Mouse (Mus musculus) heart, adult 9 months (tissue): ENCODE measurements around the gene Gramd1b.

ENCODE experiments used
- DNase-seq, 2 experiments: peaks; one replicate each; pipeline ENCODE4 v3.0.0; 2022; ENCODE audit warnings: low spot score in 2 of 2

Gene Gramd1b

DNA sequence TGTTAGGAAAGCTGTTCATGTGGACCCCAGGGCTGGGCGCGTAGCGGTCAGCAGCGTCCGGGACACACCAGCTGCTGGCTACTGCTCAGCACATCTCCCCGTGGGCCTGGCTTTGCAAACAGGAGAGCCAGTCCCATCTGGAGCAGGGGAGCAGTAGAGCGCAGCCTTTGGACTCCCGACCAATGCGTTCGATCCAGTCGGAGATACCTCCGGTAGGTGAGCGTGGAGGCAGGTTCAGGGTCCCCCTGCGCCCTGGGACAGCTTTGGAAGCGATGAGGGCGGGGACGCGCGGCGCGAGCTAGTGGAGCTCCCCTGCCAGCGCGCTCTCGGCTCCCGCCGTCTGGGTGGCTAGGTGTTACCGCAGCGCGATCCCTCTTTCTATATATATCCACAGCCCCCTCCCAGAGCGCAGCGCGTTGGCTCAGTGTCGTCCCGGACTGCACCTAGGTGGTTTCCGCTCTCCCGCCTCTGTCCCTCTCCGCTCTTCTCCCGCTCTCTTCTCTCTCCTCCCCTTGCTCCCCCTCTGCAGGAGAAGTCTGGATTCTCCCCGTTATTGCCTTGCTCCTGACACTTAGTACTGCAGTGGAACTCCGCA, at the start of gene Gramd1b:
Gramd1b (minus strand) TSS at position 357 of the 595 bp plus-strand sequence.
- DNase-seq: peak in 1 of 2 experiments; percentile 14

DNA sequence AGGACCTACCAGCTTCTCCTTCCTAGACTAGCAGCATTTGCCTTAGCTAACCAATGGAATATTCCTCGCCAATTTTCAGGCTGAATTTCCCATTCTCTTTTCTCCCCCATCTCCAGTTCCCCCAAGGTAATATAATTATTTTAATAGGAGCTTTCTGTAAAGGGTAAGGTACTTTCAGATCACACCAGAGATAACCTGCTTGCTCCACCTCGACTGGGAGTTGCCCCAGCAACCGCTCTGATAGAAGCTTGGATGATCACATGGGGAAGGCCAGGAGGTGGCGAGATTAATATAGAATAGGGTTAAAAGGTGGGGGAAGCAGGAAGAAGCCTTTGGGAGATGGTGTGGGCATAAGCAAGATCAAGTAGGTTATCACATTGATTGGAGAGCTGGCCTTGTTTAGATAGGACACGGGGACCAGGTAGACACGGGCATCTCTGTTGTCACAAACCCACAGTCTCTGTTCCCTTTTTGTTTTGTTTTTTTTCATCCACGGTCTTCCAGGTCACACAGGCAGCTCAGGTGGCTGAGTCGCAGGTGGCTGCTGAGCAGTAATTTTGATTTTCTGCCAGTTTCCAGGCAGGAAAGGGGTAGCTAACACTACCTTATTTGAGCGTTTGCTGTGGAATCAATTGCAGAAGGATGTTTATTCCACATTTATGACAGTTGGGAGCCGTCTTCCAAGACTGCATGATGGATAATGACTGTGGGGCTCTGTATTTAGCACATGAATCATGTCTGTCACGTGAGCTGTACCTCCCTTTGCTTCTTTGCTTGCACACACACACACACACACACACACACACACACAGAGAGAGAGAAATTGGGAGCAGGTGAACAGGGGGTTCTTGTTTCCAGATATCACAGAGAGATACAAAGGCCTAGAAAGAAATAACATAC, 47.8 kb upstream of the Gramd1b start:
- DNase-seq: no peak

DNA sequence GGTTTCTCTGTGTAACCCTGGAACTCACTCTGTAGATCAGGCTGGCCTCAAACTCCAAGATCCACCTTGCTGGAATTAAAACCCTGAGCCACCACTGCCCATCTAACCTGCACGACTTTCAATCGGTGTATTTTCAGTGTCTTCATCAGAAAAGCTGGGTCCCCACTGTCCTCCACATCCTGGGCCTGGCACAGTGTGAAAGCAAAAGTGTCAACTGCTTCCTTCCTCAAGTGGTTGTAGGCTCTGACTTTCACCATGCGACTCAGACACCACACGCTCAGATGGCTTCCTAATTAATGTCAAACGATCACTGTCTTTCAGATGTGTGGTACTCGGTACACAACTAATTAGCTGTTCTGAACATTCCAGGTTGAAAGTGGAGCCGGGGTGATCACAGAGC, 45.9 kb upstream of the Gramd1b start:
- DNase-seq: no peak

DNA sequence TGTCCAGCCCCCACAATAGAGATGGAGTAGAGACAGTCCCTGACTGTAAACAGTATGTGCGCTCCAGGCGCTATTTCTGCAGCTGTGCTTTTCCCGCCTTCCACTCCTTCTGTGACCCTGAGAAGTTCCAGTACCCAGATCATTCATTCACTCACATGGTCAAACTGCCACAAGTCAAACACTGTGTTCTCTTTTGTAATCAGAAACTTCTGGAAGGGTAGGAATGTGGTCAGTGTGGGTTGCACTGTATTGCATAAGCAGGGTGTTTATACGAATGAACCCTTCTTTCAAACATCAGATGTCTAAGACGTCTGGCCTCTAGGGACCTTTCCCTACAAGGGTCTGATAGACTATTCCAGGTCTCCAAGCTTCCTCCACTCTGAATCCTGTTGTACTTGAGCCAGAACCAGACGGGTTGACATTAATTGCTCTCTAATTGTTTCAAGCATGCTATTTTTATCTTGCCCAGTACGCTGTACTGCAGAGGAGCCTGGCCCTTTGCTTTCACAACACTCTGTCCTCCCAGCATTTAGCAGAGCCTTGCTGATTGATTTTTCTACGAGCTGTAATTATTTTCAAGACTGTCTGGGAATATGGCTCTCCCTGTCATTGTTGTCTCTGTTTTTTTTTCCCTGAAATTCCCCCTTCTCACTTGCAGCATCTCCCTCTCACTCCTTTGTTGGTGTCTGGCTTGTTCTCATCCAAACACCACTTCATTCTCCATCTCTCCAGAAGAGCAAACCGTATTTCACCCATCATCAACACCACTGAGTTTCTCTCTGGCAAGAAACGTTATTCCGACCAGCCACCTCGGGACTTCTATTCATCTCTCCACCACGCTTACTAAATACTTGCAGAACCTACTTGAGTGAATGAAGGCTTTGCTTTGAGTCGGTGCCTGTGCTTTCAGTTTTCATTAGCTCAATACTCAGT, 44.1 kb upstream of the Gramd1b start:
- peak; percentile 78 to 88 for DNase-seq

DNA sequence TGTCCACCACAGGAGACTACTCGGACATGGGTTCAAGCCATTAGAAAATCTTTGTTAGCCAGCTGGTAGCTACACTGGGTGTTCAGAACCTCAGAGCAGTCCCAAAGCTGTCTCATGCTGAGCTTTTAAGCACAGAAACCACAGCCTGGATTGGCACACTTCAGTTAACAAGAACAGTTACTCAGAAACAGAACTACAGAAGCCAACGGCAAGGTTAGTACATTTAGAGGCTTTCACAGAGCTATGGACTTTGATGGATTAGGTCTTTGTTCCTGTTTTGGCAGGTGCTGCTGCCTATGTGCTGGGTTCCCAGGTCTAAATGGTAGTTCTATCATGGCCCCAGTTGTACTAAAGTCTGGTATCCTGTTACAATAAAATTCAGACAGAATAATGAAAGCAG, 40.1 kb upstream of the Gramd1b start:
- no peak for DNase-seq

DNA sequence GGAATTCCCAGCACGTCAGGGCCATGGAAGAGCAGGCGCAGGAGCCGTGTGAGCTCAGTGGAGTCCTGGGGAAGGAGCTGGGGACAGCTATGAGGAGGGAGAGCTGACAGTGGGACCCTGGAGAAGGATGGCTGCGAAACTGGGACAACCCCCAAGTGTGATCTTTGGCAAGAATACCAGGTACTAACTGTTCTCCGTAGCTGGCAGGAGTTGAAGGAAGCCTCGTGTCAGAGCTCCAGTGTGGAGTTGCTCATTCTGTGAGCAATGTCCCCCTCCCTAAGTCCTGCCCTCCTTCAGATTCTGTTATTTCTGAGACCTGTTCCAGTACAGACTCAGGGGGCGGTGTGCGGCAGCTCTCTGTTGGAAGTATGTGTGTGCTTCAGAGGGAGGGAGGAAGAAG, 36.9 kb upstream of the Gramd1b start:
- DNase-seq: peak; percentile 77 to 90

DNA sequence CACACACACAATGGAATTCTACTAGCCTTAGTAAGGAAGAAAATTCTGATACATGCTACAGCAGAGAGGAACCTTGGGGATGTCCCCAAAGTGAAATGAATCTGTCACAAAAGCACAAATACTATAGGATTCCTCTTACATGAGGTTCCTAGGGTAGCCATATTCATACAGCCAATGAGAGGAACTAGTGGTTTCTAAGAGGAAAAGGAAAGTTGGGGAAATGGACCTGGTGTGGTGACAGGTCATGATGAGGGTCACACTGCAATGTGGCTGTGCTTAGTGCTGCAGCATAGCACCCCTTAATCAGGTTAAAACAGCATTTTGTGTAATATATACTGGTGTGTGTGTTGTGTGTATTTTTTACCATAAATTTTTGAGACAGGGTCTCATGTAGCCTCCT, 32.6 kb upstream of the Gramd1b start:
- no peak for DNase-seq

DNA sequence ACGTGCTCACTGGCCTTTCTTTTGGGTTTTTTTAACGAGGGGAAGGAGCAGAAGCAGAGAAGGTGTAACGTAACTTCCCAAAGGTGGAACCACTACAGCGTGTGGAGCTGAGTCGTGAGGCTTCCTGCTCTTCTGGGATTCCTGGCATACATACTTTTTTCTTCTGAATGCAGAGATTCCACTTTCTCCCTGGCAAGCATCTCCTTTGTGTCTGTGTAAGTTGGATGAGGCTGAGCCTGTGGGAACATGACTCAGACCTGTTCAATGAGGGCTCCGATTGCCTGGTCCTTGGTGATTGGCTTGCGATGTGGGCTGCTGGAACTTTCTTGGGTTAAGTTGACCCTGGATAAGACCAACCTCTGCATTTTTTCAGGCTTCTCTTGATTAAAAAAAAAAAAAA, 28.5 kb upstream of the Gramd1b start:
- DNase-seq: no peak

DNA sequence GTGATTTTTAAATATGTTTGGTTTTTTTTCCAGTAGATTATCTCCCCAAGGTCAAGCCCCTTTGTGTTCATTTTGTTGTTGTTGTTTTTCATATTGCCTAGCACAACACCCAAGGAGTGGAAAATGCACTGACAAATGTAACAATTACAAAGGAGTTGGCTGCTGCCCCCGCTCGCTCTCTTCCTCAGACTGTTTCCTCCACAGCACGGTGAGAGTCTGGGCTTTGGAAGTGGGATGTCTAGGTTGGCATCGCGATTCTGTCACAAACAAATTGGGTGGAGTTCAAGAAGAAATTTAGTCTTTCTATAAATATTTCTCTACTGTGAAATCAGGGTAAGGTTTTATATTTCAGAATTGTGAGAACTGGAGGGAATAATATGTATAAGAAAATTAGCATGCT, 26.6 kb upstream of the Gramd1b start:
- DNase-seq: no peak

DNA sequence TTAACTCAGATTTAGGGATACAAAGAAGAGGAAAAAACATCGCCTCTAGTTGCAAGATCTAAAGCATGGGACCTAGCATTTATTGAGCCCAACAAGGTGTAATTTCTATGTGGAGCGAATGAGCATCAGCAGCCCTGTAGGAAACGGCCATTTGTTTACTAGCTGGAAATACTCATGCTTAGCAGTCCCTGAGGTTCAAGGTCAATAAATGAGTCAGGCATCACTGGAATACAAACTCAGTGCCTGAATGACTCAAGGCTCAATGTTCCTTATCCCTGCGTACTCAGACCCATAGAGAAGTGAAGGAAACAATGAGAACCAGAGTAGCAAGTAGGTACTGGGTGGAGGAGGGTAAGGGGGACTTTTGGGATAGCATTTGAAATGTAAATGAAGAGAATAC, 25.2 kb upstream of the Gramd1b start:
- DNase-seq: no peak

DNA sequence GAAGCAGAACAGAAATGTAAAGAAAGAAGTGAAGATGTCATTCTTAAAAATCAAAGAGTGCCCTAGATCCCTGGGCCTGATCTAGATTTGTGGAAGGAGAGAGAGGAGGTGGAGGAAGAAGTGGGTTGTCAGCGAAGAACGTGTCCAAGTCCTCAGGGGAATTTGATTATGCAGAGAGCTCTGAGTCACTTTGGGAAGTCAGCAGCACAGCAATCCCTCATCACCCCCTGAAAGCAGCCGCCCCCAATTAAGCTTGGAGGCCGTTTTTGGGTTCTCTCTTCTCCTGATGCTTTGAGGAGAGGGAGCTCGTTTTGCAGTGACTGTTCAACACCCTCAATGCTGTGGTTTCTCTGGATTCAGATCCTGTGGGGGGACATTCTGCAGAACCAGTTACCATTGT, 24.1 kb upstream of the Gramd1b start:
- no peak for DNase-seq

DNA sequence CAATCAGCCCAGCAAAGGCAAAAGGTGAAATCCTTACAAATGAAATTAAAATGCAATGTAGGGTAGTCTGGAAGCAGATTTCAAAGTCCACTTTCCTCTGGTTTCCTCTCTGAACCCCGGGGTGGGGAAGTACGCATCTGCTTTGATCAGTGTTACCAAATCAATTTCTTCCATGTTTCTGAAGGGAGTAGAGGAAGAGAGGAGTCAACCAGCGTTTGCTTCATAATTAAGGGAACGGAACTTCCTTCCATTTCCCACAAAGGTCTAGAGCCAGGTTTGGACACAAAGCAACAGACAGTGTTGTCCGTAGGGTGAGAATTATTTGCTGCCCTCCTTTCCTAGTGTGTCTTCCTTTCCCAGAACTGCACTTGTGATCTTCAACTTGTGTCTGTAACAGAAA, 16.7 kb upstream of the Gramd1b start:
- no peak for DNase-seq

DNA sequence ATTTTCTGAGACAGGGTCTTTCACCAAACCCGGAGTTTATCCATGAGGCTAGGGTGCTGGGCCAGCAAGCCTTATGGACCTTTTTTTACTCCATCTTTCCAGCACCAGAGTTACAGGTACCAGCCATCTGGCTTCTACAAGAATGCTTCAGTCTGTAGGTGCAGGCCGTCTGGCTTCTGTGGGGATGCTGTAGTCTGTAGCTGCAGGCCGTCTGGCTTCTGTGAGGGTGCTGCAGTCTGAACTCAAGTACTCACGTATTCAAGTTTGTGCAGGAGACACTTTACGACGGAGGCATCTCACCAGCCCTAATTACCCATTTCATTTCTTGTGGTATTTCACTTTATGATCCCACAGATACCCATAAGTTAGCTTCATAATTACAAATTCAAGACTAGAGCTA, 14.0 kb upstream of the Gramd1b start:
- no peak for DNase-seq

DNA sequence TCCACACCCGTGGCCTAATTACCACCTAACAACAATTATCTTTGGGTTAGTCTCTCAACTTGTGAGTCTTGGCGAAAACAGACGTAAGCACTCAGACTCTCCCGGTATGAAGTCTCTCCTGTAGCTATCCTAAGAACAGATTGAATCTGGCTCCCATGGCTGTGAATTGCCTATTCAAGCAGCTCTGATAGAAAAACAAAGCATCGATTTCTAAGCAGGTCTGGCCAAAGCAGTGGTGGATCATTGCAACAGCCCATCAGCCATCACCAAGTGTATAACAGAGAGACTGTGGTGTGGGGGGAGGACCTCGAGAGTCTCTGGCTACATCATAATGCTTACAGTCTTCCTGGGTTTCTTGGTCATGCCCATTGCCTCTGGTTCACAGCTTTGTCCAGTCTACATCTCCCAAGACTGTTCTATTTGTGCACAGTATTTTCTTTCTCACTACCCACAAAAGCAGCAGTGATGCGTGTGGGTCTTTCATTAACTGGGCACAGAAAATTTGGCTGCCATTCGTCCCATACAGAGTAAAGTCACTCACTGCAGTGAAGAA, 8.5 kb upstream of the Gramd1b start:
- DNase-seq: no peak

DNA sequence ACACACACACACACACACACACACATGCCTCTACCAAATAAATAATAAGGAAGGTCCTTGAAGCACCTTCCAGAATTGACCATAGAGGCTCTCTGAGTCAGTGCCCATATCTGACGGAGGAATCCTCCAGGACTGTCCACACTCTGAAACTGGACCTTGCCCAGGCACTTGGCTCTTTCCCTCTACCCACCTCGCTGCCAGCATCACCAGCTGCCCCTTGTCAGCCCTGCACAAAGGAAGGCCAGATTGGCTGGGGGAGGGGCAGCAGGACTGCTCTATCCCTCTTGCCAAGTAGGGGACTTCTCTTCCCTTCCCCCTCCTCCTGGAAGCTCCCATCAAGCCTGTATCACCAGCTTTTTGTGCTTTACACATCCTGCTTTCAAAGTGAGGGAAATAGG, 6.5 kb upstream of the Gramd1b start:
- peak; percentile 69 to 70 for DNase-seq

DNA sequence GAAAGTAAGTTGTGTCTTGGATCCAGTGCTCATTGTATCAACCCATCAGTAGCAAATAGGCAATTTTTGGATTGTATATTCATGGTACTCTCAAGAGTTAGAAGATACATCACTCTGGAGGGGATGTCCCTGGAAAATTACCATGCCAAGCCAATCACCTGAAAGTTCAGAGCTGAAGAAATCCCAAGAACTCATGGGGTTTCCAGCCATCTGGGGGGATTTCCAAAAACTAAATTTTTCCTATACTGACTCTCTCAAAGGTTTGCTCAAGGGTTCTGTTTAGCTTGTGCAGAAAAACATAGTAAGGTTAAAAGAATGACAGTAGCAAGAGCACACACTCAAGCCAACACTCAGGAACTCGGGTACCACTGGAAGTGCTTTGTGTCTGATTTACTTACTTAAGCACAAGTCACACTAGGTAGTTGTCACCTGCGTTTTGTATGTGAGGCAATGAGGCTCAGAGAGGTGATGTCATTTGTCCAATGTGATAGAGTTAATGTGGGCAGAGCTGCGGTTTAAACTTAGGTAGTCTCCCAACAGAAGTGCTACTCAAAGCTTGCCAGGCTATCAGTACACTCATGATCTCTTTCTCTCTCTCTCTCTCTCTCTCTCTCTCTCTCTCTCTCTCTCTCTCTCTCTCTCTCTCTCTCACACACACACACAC, 6.0 kb upstream of the Gramd1b start:
- DNase-seq: no peak

DNA sequence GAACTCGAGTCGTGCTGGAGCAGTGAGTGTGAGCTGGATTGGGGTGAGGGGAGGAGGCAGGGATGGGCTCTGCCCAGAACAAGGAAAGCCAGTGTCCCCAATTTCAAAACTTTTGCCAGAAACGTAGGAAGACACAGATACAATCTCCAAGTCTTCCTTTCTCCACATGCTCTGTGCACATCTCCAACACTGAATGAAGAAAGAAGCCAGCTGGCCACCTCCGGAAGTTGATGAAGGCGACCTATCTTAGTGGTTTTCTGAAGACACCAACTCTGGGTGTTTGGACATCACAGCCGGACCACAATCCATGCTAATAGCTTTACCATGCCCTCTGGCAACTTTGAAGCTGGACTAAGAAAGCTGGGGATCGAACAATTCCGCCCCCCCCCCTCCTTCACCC, 647 bp downstream of the Gramd1b start:
- DNase-seq: no peak

DNA sequence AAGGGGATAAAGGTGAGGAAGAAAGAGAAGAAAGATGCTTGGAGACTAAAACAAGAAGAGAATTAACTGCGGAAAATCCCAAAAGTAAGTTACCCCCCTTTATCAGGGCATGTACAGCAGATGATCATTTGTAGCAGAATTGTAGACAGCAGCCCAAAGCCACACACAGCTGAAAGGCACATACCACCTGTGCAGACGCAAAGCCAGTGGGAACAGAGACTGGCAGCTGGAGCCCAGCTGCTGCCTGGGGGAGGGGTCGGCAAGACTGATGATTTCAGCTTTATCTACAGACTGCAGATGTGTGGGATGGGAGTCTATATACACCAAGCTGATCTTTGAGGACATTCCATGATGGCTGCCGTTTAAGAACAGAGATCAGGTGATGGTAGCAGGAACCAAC, 2.5 kb downstream of the Gramd1b start:
- DNase-seq: no peak

DNA sequence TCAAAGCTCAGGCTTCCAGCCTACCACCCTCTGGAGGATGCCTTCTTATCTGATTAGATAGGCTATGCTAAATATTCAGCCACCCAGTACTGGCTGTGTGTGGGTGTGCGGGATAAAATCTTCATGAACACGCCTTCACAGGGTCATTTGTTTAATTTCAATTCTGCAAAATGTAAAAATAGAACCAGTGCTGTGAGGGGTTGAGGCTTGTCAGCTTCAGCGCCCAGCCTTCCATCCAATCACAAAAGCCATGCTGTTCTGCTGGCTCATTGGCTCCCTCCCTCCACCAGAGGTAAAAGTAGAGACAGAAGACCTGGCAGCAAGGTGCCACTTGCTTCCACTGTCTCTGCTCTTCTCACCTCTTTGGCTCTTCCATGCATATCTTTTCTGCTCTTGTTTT, 4.3 kb downstream of the Gramd1b start:
- DNase-seq: no peak

DNA sequence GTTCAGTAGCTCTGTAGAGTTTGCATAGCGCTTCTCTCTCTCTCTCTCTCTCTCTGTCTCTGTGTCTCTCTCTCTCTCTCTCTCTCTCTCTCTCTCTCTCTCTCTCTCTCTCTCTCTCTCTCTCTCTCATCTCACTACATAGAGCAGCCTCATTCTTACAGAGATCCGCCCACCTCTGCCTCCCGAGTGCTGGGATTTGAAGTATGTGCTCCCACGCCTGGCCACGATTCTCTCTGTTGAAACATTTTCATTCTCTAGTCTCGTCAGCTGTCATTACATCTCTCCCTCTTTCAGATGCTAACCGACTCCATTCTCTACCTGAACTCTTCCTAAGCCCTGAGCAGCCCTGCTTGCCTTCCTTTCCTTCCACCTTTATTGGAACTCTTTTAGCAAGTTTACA, 9.0 kb downstream of the Gramd1b start:
- no peak for DNase-seq

DNA sequence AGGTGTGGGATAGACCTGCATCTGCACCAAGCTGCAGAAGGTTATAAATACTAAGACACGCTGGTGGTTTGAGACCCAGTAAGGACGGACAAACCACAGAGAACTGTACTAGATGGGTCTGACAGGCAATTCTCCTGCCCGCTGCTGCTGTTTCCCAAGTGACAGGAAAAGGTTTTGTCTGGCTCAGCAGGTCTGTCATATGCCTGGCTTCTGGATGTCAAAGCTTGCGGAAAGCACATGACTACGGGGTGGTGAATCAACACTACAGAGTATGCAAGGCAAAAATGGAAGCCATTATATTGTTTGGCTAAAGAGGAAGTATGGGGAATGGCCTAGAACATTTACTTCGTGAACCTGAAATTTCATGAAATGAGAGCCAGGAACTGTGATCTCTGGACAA, 10.1 kb downstream of the Gramd1b start:
- DNase-seq: no peak

DNA sequence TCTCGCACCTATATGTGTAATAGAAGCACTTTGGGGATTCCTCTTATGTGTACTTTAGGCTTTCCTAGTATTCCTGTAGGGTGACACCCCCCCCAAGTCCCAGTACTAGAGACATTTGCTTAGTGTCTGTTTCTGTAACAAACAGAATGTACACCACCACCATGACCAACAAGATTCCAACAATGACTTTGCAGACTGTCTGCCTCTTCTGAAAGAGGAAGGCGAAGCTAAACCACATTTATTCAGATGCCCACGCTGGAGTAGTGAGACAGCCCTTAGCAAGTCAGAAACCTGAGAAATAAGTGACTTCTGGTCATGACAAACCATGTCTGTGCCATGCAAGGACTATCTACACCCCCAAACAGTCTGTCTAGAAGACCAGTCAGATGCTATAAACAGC, 11.9 kb downstream of the Gramd1b start:
- DNase-seq: no peak
